Mouse (Mus musculus) G1E (cell line): ENCODE results near the gene Wdr90.

Source experiments
- CTCF ChIP-seq: IDR thresholded peaks from 2 replicates; pipeline ENCODE4 v1.5.1; 2012; ENCODE audit warnings: low read depth, low read length, inconsistent platforms, mixed read lengths
- GATA1 ChIP-seq: IDR thresholded peaks from 2 replicates; pipeline ENCODE4 v1.6.1; 2012; ENCODE audit warnings: borderline replicate concordance, low read length, inconsistent platforms, mixed read lengths
- GATA2 ChIP-seq: IDR thresholded peaks from 2 replicates; pipeline ENCODE4 v1.6.1; 2012; ENCODE audit warnings: low read depth, low read length, inconsistent platforms, borderline replicate concordance
- POLR2AphosphoS5 ChIP-seq: IDR thresholded peaks from 2 replicates; pipeline ENCODE4 v1.6.1; 2012; ENCODE audit warnings: low read depth, low read length, inconsistent platforms; ENCODE audit not compliant: insufficient replicate concordance
- TAL1 ChIP-seq: conservative IDR thresholded peaks from 2 replicates; pipeline ENCODE4 v1.6.1; 2012; ENCODE audit warnings: low read depth, low read length, inconsistent platforms, mixed read lengths

DNA sequence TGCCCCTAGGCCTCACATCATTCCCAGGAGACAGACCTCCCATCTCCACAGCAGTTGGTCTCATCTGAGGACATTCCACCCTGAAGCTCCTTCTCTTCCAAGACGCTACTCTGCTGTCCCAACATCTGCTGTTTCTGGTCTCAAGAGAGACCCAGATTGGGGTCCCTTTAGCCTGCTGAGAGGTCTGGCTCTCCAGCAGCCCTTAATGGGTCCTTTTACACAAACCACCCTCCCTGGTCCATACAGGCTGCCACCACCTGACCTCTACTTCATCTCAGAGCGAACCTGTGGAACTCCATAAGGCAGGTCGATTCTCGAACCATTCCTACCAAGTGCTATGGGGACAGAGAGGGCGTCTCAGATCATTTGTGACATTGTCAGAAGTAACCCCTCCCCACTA, 53.3 kb downstream of the Wdr90 start:
- TF ChIP-seq GATA1 (no peak), POLR2AphosphoS5 (no peak), CTCF (no peak), TAL1 (no peak), GATA2 (no peak)
